Mouse (Mus musculus) embryo, embryonic 9.5 days (tissue): ENCODE measurements around the gene Fgfr2.

ENCODE experiments used
- DNase-seq: peaks from one replicate; pipeline ENCODE4 v3.0.0-alpha.2; 2017; ENCODE audit errors: extremely low spot score

Fgfr2 gene

GRCm38 (mm10) chr7:133041784-133042183 is 81.4 kb downstream of the Fgfr2 start:
- DNase-seq, result no peak

- no peak for DNase-seq
Measured at GRCm38 (mm10) chr7:133040688-133041345, 82.3 kb downstream of the Fgfr2 start.

DNA sequence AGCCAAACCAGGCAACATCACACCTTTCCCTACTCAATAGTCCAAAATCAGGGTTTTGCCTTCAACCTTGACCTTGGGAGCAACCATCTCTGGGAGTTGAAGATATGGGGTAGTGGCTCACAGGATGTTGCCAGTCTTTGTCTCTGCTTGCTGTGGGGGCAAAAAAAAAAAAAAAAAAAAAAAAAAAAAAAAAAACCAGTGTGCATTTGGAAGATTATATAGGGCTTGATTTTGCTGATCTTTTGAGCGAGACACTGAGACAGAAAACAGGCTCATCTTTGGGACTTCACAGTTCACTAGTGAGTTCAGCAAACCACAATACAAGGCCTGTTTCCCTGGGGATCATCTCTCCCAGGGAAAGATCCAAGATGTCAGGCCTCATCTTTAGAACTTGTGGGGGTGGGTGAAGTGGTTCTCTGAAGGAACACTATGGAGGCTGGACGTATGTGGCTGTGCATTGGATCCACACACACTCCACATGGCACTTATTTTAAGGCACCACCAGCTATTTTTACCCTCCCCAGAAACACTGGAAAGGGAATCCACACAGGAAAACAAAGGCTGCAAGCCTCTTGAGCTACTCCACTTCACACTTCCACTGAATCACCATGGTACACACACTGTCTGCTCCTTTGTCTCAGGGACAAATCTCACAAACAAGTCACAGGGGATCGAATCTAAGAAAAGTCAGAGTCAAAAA is 83.4 kb downstream of the Fgfr2 start:
- DNase-seq, result no peak

GRCm38 (mm10) chr7:133037618-133038017 is 85.5 kb downstream of the Fgfr2 start:
- DNase-seq, result no peak

DNA sequence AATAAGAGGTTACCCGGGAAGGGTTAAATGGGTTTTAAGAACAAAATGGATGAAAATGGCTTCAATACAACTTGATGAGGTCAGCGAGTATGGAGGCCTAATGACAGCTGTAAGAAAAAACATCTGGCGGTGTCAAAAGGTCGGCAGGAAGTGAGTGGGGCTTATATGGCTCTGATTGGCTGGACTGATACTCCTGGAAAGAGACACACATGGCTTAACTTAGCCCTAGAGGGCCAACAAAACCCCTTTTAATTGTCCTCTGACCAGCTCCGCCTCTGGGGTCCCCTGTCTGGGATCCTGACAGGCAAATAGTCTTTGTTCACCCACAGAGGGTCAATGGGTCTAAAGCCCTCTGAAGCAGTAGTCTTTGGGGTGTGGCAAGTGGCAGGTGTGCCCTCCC is 85.9 kb downstream of the Fgfr2 start:
- peak; percentile 78 for DNase-seq

- DNase-seq, result no peak
Measured at GRCm38 (mm10) chr7:133035901-133036300, 87.2 kb downstream of the Fgfr2 start.

DNA sequence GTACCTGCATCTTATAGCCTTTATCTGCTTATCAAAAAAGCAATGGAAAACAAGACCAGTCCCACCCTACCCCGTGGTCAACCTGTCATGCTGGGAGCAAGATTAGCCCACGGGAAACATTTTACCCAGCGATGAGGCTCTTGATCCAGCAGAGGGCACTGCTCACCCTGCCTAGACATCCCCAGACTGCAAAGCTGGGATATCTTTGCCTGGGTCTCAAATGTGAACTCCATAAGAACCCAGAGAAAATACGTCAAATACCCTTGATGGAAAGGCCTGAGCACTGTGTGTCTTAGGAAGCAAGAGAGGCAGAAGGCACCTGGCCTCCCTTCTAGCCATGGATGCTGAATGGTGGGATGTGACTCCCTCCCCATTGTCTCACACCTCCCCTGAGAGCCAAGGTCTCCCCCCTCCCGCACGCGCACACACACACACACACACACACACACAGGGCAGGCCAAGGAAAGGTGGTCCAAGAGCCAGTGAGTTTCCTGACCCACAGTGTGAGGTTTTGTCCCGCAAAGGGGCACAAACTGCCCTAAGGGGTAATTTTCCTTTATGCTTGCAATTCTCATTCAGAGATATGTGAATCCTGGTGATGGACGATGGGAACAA is 90.5 kb downstream of the Fgfr2 start:
- DNase-seq, result peak; percentile 65

GRCm38 (mm10) chr7:133029496-133030047 is 93.6 kb downstream of the Fgfr2 start:
- no peak for DNase-seq

GRCm38 (mm10) chr7:133029004-133029403 is 94.1 kb downstream of the Fgfr2 start:
- no peak for DNase-seq

- DNase-seq, result no peak
Measured at GRCm38 (mm10) chr7:133027930-133028329, 95.2 kb downstream of the Fgfr2 start.

GRCm38 (mm10) chr7:133024694-133025093 is 98.5 kb downstream of the Fgfr2 start:
- DNase-seq, result no peak

DNA sequence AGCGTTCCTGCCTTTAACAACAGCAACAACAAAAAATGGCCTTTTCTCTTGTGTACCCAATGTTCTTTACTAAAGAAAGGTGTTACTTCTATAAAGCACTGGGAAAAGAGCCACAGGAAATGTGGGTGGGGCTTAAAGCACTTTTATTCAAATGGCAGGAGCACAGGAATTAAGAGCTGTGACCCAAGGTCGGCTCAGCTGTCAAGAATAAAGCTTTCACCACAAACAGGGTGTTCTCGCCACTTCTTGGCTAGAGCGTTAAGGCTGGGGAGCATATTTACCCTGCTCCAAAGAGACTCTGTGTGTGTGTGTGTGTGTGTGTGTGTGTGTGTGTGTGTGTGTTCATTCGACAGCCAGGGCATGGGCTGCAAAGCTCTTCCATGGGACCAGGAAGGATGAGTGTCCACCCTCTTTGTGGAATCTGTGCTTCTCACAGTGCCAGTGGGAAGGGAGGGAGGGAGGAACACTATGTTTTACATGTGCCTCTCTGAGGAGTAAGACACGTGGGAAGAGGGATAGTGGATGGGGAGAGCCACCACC is 103.6 kb downstream of the Fgfr2 start:
- DNase-seq, result no peak

DNA sequence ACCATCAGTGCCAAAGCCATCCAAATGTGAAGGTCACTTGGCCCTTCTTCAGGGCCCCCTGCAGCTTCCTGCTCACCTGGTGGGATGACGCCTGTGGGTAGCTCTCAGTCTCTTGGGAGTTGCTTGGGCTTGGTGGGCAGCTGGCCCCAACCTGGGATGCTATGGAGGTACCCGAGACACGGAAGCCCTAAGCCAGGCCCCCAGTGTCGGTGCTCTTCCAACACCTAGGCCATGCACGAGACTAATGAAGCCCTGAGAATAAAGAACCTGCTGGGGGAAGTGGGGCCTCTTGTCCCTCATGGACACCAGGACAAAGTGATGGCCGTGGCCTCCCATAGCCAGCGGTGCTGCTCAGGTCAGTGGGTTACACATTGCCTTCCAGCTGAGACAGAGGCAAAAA is 104.2 kb downstream of the Fgfr2 start:
- DNase-seq, result no peak

DNA sequence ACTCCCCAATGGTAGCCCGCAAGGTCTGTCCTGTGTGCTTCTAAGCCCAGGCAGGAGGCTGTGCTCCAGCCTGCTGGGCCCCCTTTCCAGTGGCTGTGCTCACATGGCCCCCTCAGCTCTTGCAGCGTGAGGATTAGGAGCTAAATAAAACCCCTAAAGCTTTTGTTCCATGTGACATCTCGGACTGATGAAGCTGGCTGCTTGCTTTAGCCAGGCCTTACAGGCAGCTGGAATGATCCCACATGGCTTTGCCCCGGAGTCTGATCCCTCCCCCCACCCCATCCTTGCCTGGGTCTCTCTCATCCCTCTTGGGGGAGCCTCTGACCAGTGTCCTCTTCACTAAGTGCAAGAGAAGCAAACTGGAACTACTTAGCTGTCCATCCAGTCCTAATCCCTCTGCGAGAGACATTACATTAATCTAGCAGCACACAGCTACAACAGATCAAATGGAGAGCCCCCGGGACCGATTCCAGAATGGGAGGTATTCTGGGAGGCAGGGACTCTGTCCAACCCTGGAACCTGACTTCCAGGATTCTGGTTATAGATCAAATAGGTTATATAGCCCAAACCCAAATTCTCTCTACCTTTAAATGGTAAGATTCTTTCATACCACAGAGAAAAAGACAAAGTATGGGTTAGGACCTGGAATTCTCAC is 107.6 kb downstream of the Fgfr2 start:
- DNase-seq, result no peak

GRCm38 (mm10) chr7:133014631-133015030 is 108.5 kb downstream of the Fgfr2 start:
- no peak for DNase-seq

- no peak for DNase-seq
Measured at GRCm38 (mm10) chr7:133013923-133014322, 109.2 kb downstream of the Fgfr2 start.

GRCm38 (mm10) chr7:133012637-133013366 is 110.3 kb downstream of the Fgfr2 start:
- no peak for DNase-seq

GRCm38 (mm10) chr7:133011611-133012010 is 111.5 kb downstream of the Fgfr2 start:
- DNase-seq, result no peak

DNA sequence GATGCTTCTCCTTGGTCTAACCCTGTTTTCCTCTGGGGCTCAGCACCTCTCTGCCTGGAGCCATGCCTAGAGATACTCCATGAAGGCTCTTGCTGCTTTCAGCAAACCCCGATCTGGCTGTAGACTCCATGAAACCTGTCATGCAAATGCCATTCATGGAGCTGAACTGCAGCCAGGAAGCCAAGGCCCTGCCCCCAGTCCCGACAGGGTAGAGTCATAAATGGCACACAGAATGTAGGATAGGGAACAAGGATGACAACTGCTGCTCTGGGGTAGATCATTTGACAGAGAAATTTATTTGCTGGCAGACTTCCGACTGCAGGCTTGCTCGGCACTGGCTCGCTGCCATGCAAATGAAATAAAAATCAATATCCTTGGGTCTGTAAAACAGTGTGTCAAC is 112.0 kb downstream of the Fgfr2 start:
- DNase-seq, result no peak

DNA sequence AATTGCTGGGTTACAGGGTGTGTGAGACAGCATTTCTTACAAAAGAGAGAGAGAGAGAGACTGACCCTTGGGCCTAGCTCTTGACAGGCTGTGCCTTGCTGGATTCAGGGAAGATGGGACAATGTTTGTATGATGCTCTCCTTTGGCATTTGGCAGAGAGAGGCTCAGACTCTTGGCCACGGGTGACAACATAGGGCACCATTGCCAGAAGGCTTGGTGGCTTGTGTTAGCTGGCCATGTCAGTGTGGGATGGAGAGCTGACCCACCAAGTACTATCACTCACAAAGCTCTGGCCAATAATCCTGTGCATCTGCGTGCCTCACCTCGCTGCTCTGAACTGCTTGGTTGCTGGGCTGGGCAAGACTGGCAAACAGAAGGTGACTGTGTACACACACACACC is 112.7 kb downstream of the Fgfr2 start:
- DNase-seq, result no peak

- no peak for DNase-seq
Measured at GRCm38 (mm10) chr7:133009676-133010075, 113.5 kb downstream of the Fgfr2 start.
